Mouse (Mus musculus) layer of hippocampus, adult 2 months (tissue): ENCODE results near the gene Ttc8. TPM values are rescaled to one million over a fixed set of nuclear protein-coding genes. Genes with fewer than 3 reads are reported as not detected.

Source experiments
- DNase-seq, 2 experiments: peaks; one replicate each; pipeline ENCODE4 v3.0.0; 2022; ENCODE audit warnings: low spot score in 2 of 2
- H3K27ac ChIP-seq: fragments of 200-600 bp; 2 replicates; pipeline ENCODE4 v1.8.1; 2022
- H3K4me3 ChIP-seq: fragments of 200-600 bp; 2 replicates; pipeline ENCODE4 v1.8.1; 2022; ENCODE audit warnings: mild to moderate bottlenecking
- CTCF ChIP-seq: fragments of 200-600 bp; conservative IDR thresholded peaks from 2 replicates; pipeline ENCODE4 v1.8.1; 2022; ENCODE audit warnings: antibody characterized with exemption, mild to moderate bottlenecking, moderate library complexity
- total RNA-seq, 2 experiments: library from RNA; stranded (reverse); gene quantifications; 2 replicates each; pipeline ENCODE4 v1.2.3; 2021

The Ttc8 gene
- total RNA-seq, 2 experiments from 2014 or later: 43.7 to 59.0 TPM

DNA sequence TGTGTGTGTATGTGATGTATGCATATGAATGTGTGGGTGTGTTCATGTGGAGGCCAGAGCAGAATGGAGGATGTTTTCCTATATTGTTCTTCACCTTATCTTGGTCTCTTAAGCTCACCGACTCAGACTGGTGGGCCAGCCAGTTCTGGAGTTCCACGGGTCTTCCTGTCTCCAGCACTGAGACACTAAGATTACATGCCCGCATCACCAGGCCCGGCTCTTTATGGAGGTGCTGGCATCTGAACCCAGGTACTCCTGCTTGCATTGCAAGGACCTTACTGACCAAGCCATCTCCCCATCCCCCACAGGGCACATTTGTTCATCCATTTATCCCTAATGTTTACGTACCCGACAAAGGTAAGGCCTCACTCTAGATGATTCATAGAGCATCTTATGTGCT lies 89.7 kb downstream of the Ttc8 start:
- Histone ChIP-seq H3K27ac (no peak overlapping the region), H3K4me3 (no peak overlapping the region)
- TF ChIP-seq CTCF: no peak
- DNase-seq: no peak

DNA sequence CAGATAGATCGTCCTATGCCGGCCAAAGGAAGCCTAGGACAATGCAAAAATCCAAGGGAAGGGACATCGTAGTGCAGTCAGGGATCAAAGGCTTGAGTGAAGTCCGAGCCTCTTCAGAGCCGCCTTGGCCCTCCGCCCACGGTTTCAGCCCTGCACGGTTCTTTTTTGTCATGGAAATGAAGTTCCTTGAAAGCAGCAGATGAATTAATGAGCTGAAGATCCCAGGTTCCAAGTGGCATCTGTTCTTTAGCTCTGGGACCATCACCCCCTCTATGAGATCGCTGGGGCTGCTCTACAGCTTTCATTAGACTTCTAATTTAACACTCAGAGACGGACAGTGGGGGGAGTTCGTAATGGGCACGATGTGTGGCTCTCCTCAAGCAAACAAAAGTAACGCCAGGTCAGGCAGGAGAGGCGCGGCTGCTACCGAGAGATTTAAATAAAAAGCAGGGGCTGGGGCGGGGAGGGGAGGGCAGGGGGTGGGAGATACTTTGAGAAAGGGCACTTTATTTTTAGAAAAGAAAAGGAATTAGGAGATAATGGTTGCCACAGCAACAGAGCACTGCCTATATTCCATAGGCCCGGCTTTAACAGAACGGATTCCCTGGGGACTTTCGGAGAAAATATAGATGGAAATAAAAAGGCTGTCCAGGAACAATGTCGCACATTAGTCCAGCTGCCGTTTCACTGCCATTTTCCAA lies 90.9 kb downstream of the Ttc8 start:
- TF ChIP-seq CTCF: no peak
- Histone ChIP-seq H3K27ac (no peak overlapping the region), H3K4me3 (no peak overlapping the region)
- no peak for DNase-seq

DNA sequence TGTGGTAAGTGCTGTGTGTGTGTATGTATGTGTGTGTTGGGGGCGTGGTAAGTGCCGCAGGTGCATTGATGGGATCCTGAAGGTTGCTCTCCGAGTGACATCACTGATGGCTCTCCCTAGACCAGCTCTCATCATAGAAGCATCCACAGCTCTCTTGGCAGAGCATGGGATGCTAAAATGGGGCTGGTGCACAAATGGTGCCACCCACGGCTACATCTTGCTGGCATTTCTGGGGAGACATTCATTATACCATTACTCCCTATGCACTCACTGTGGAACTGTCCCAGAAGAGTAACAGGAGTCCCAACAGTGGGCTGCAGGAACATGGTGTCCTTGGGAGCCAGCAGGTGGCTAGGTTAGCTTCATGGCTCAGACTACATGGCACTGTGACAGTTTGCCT lies 95.5 kb downstream of the Ttc8 start:
- peak; percentile 72 to 76 for DNase-seq
- Histone ChIP-seq H3K27ac (peak overlapping the region; percentile 61; the same call in 1 of the 2 replicates), H3K4me3 (no peak overlapping the region)
- TF ChIP-seq CTCF: no peak

DNA sequence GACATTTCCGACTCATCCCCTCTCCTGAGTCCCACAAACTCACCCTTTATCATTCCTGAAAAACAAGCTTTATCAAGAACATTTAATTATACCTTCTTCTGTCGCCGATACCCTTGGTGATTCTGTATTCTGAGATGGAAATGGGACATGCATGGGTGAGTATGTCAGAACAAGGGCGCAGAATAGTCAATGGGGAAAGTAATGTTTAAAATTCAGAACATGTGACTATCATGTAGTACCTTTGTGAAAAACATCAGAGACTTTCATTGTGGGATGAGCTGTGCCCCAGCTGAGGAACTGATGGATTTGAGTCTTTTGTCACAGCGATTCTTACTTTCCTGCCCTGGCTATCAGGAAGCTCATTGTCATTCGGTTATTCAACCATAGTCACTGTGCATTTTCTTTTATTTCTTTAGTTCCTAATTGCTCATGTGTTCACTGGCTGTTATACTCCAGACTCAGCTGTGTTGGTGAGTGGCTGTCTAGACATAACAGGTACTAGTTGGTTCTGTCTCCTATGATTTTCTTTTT lies 104.1 kb downstream of the Ttc8 start:
- no peak for DNase-seq
- Histone ChIP-seq H3K4me3 (no peak overlapping the region), H3K27ac (no peak overlapping the region)
- no peak for TF ChIP-seq CTCF

DNA sequence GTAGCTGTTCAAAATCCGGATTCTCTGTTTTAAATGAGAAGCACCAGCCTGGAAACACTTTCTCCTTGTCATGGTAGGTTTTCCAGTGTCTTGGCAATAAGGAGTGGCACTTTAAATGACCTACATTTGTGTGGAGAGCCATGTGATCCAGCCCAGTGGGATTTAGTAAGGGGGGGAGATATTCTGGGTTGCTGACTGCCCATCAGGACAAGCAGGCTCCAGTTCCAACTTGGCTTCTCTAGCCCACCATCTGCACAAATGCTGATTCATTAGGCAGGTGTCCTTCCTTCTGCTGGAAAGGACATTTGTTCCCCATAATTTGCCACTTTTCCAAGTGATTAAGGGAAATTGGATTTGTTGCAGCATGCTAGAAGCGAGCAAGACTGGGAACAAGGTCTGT lies 105.9 kb downstream of the Ttc8 start:
- peak overlapping the region; percentile 36; the same call in 1 of the 2 replicates for H3K27ac ChIP-seq
- no peak for TF ChIP-seq CTCF
- peak in 1 of 2 experiments; percentile 45 for DNase-seq

DNA sequence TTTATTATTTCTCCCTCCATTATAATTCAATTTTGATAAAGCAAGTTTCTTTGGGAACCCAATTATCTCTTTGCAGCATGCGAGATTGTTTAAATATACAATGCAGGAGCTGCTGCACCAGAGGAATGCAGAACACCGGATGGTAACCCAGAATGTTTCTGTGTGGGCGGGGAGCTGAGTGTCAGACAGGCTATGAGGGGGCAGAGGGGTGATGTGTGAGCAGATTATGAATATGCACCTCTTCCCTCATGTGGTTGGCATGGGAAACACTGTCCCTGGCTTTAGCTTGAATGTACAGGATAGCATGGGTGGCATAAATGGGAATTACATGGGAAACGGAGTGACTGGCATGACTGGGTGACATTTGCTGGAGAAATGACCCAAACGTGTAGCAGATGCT lies 108.3 kb downstream of the Ttc8 start:
- no peak for TF ChIP-seq CTCF
- DNase-seq: peak in 1 of 2 experiments; percentile 59
- H3K27ac ChIP-seq: peak overlapping the region; percentile 36; the same call in 1 of the 2 replicates
- no peak overlapping the region for H3K4me3 ChIP-seq

More for the DNA sequence above, 105.9 kb downstream of the Ttc8 start:
- H3K4me3 ChIP-seq: no peak overlapping the region

DNA sequence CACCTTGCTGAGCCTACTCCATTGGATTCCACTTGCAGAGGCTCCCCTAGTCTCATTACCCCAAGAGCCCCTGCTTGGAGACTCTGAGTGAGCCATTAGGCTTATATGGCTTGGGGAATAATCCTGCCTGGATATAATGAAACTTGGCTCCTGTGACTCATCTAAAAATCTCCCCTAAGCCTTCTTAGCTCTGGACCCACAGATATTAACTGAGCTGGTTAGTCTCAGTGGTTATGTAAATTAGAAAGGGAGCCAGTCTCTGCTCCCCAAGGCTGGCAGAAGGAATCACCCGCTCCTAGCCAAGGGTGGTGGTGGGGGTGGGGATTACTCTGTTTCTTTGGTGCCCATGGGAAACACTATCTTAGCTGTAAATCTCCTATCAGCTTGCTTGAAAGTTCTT lies 109.6 kb downstream of the Ttc8 start:
- no peak for DNase-seq
- Histone ChIP-seq H3K27ac (peak overlapping the region; percentile 36; the same call in 1 of the 2 replicates), H3K4me3 (no peak overlapping the region)
- no peak for TF ChIP-seq CTCF

Other genes starting within 250 kb of the Ttc8 start
- 1 to 10 TPM; 6.9 to 9.0 TPM for gene Ptpn21, start 183.2 kb upstream of the Ttc8 start, total RNA-seq
- 100 to 1,000 TPM; 100 to 101 TPM for gene Zc3h14, start 173.6 kb upstream of the Ttc8 start, total RNA-seq
- gene Eml5, start 19.1 kb upstream of the Ttc8 start, total RNA-seq: 100 to 1,000 TPM in 1 of 2 experiments, 10 to 100 TPM in 1; 83.5 to 109 TPM